Mouse (Mus musculus) lung, postnatal 0 days (tissue): ENCODE results near the gene Dthd1. TPM values are rescaled to one million over a fixed set of nuclear protein-coding genes. Genes with fewer than 3 reads are reported as not detected.

Experiments used
- ATAC-seq: fragments of 200-750 bp; cut with Nextera tagmentation; 2 replicates; pipeline ENCODE4 v1.8.0; 2017; ENCODE audit warnings: moderate library complexity
- DNase-seq: peaks from one replicate; pipeline ENCODE4 v3.0.0-alpha.2; 2016; ENCODE audit warnings: low spot score
- H3K27ac ChIP-seq: fragments of 300-500 bp; sonication (generic); 2 replicates; pipeline ENCODE4 v1.5.1; 2014; ENCODE audit warnings: antibody characterized with exemption, mild to moderate bottlenecking, low read length, mixed read lengths
- H3K27me3 ChIP-seq: fragments of 300-500 bp; sonication (generic); replicated peaks from 2 replicates; pipeline ENCODE4 v1.6.1; 2014; ENCODE audit warnings: low read length, mixed read lengths; ENCODE audit not compliant: insufficient read depth
- H3K36me3 ChIP-seq: fragments of 300-500 bp; sonication (generic); 2 replicates; pipeline ENCODE4 v1.6.1; 2014; ENCODE audit warnings: low read length, mixed read lengths; ENCODE audit not compliant: insufficient read depth
- H3K4me1 ChIP-seq: fragments of 300-500 bp; sonication (generic); 2 replicates; pipeline ENCODE4 v1.6.1; 2014; ENCODE audit warnings: antibody characterized with exemption, low read depth, low read length, mixed read lengths; ENCODE audit not compliant: insufficient read depth
- H3K4me2 ChIP-seq: fragments of 300-500 bp; sonication (generic); replicated peaks from 2 replicates; pipeline ENCODE4 v1.6.1; 2014; ENCODE audit warnings: low read depth, mild to moderate bottlenecking, low read length, moderate library complexity, mixed read lengths
- H3K4me3 ChIP-seq: fragments of 300-500 bp; sonication (generic); 2 replicates; pipeline ENCODE4 v1.5.1; 2014; ENCODE audit warnings: low read depth, low read length
- H3K9ac ChIP-seq: fragments of 300-500 bp; sonication (generic); replicated peaks from 2 replicates; pipeline ENCODE4 v1.6.1; 2014; ENCODE audit warnings: low read depth, mild to moderate bottlenecking
- H3K9me3 ChIP-seq: fragments of 300-500 bp; sonication (generic); 2 replicates; pipeline ENCODE4 v1.6.1; 2016; ENCODE audit warnings: low read length, mixed read lengths
- CTCF ChIP-seq: IDR thresholded peaks from 2 replicates; pipeline ENCODE4 v1.5.1; 2016; ENCODE audit warnings: antibody characterized with exemption, mild to moderate bottlenecking
- EP300 ChIP-seq: IDR thresholded peaks from 2 replicates; pipeline ENCODE4 v1.6.1; 2016; ENCODE audit warnings: antibody characterized with exemption, mild to moderate bottlenecking, control low read depth
- WGBS: fragments of 180-500 bp; shearing (Covaris S2); extraction: QIAGEN DNeasy Blood & Tissue Kit; methylation state at CpG from one replicate; pipeline ENCODE4 v1.1.7; 2014; 5-methylcytosine and 5-hydroxymethylcytosine counted together
- polyA plus RNA-seq: library from polyadenylated mRNA; unstranded; fragments of >200 nt; fragmentation: Nextera tagmentation; extraction: Ambion mirVana; gene quantifications from 2 replicates; pipeline ENCODE4 v1.2.1, GENCODE M21; 2015

Gene Dthd1
- polyA plus RNA-seq, 1 experiment from 2014 or later: not detected

GRCm38 (mm10) chr5:62777804-62778203 lies 35.8 kb upstream of the Dthd1 start:
- WGBS: 88% methylated on average over 8 of the region's 8 CpGs
- DNase-seq (no peak), ATAC-seq (no peak)
- Histone ChIP-seq H3K4me1 (no peaks in the 10 kb centered on the region), H3K27ac (no peak overlapping the region), H3K9ac (no peak overlapping the region), H3K4me3 (no peak overlapping the region), H3K9me3 (no peaks in the 10 kb centered on the region), H3K27me3 (no peaks in the 10 kb centered on the region), H3K36me3 (no peaks in the 10 kb centered on the region), H3K4me2 (no peak overlapping the region)
- TF ChIP-seq EP300 (no peak), CTCF (no peak)

- Histone ChIP-seq H3K9me3 (no peaks in the 10 kb centered on the region), H3K27me3 (no peaks in the 10 kb centered on the region), H3K36me3 (no peaks in the 10 kb centered on the region), H3K4me1 (no peaks in the 10 kb centered on the region), H3K9ac (no peak overlapping the region), H3K27ac (no peak overlapping the region), H3K4me2 (no peak overlapping the region), H3K4me3 (no peak overlapping the region)
- TF ChIP-seq CTCF (no peak), EP300 (no peak)
- DNase-seq: no peak
- ATAC-seq: no peak
- 82% methylated on average over 5 of the region's 5 CpGs for WGBS
Observed at GRCm38 (mm10) chr5:62778682-62779081, 34.9 kb upstream of the Dthd1 start.

GRCm38 (mm10) chr5:62786809-62787208 lies 26.8 kb upstream of the Dthd1 start:
- no peaks in the 10 kb centered on the region for H3K27me3 ChIP-seq
- H3K9ac ChIP-seq: no peak overlapping the region
- H3K4me2 ChIP-seq: no peak overlapping the region
- H3K9me3 ChIP-seq: no peaks in the 10 kb centered on the region
- no peak for TF ChIP-seq EP300
- TF ChIP-seq CTCF: no peak
- H3K36me3 ChIP-seq: no peaks in the 10 kb centered on the region
- WGBS: 90% methylated on average over 3 of the region's 3 CpGs
- no peak overlapping the region for H3K4me3 ChIP-seq
- no peak overlapping the region for H3K27ac ChIP-seq
- ATAC-seq (no peak), DNase-seq (no peak)
- H3K4me1 ChIP-seq: no peaks in the 10 kb centered on the region

GRCm38 (mm10) chr5:62790921-62791564 lies 22.6 kb upstream of the Dthd1 start:
- H3K4me2 ChIP-seq: no peak overlapping the region
- no peak overlapping the region for H3K9ac ChIP-seq
- no peaks in the 10 kb centered on the region for H3K4me1 ChIP-seq
- H3K4me3 ChIP-seq: no peak overlapping the region
- ATAC-seq (no peak), DNase-seq (no peak)
- H3K9me3 ChIP-seq: no peaks in the 10 kb centered on the region
- no peaks in the 10 kb centered on the region for H3K36me3 ChIP-seq
- H3K27me3 ChIP-seq: no peaks in the 10 kb centered on the region
- TF ChIP-seq CTCF (no peak), EP300 (no peak)
- WGBS: 91% methylated on average over 5 of the region's 5 CpGs
- H3K27ac ChIP-seq: no peak overlapping the region

- H3K9ac ChIP-seq: no peak overlapping the region
- H3K4me2 ChIP-seq: no peak overlapping the region
- 81% methylated on average over 1 of the region's 1 CpGs for WGBS
- no peaks in the 10 kb centered on the region for H3K36me3 ChIP-seq
- no peaks in the 10 kb centered on the region for H3K27me3 ChIP-seq
- no peaks in the 10 kb centered on the region for H3K9me3 ChIP-seq
- TF ChIP-seq CTCF (no peak), EP300 (no peak)
- H3K27ac ChIP-seq: no peak overlapping the region
- H3K4me1 ChIP-seq: no peaks in the 10 kb centered on the region
- DNase-seq: no peak
- H3K4me3 ChIP-seq: no peak overlapping the region
- ATAC-seq: no peak
Observed at GRCm38 (mm10) chr5:62792776-62793175, 20.8 kb upstream of the Dthd1 start.

- 55% methylated on average over 1 of the region's 1 CpGs for WGBS
- H3K9me3 ChIP-seq: no peaks in the 10 kb centered on the region
- H3K36me3 ChIP-seq: no peaks in the 10 kb centered on the region
- no peaks in the 10 kb centered on the region for H3K27me3 ChIP-seq
- TF ChIP-seq CTCF: no peak
- TF ChIP-seq EP300: no peak
- H3K4me2 ChIP-seq: no peak overlapping the region
- no peak overlapping the region for H3K9ac ChIP-seq
- H3K4me3 ChIP-seq: no peak overlapping the region
- H3K27ac ChIP-seq: no peak overlapping the region
- DNase-seq: no peak
- no peak for ATAC-seq
- no peaks in the 10 kb centered on the region for H3K4me1 ChIP-seq
Observed at GRCm38 (mm10) chr5:62814072-62814414, 420 bp downstream of the Dthd1 start.

GRCm38 (mm10) chr5:62815741-62816140 lies 2.1 kb downstream of the Dthd1 start:
- DNase-seq: no peak
- H3K4me2 ChIP-seq: no peak overlapping the region
- ATAC-seq: no peak
- H3K27me3 ChIP-seq: no peaks in the 10 kb centered on the region
- H3K9ac ChIP-seq: no peak overlapping the region
- no peak overlapping the region for H3K4me3 ChIP-seq
- H3K4me1 ChIP-seq: no peaks in the 10 kb centered on the region
- H3K27ac ChIP-seq: no peak overlapping the region
- no peaks in the 10 kb centered on the region for H3K9me3 ChIP-seq
- TF ChIP-seq EP300 (no peak), CTCF (no peak)
- H3K36me3 ChIP-seq: no peaks in the 10 kb centered on the region
- 68% methylated on average over 1 of the region's 1 CpGs for WGBS
